Mouse (Mus musculus) heart, postnatal 25 days (tissue): Measurements from ENCODE around the gene Fam102b. TPM values are rescaled to one million over a fixed set of nuclear protein-coding genes. Genes with fewer than 3 reads are reported as not detected.

Experiments
- DNase-seq: peaks from one replicate; pipeline ENCODE4 v3.0.0; 2022; ENCODE audit warnings: low spot score
- intact Hi-C: fragments of 180-260 bp; cut with DNase I; formaldehyde crosslinking; loops from one replicate; pipeline ENCODE4 v1.15.1; 2025
- total RNA-seq, 2 experiments: library from RNA; stranded (reverse); gene quantifications; 2 replicates each; pipeline ENCODE4 v1.2.3; 2021

The Fam102b gene
- total RNA-seq: 10 to 100 TPM; 10.8 to 13.5 TPM

DNA sequence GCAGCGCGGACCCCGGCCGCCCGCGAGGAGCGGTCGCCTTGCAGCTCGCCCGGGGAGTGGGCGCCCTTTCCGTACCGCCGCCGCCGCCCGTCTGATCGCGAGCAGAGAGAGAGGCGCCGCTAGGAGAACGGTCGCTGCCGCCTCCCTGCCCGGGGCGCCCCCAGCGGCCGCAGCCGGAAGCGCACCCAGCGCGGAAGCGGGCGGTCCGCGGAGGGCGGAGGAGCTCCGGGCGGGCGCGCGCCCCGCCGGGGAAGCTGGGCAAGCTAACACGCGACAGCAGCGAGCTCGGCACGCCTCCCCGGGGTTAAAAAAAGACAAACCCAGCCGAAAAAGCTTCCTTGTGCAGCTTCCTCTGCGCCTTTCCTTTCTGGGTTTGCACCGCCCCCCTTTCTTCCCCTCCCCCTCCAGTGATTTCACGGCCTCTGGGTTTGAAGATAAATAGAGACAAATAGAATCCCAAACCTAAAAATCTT, at the start of gene Fam102b:
Gene Fam102b, minus strand, starts transcription at position 93 of the 473 bp plus-strand sequence.
- peak; percentile 85 for DNase-seq
- intact Hi-C loops: no loop called here

- intact Hi-C loops: loop anchor here (2.0 to 5.0 kb wide), 3 partner anchors 86 to 221 kb away; partner anchors contain the start of genes Prpf38b and Stxbp3
- DNase-seq: no peak
These were observed 35.6 kb upstream of the Fam102b start for GRCm38 (mm10) chr3:109062989-109063388.

GRCm38 (mm10) chr3:109062391-109062790, 35.0 kb upstream of the Fam102b start:
- intact Hi-C loops: loop anchor here (2.0 to 5.0 kb wide), 3 partner anchors 86 to 220 kb away; partner anchors contain the start of genes Prpf38b and Stxbp3
- no peak for DNase-seq

DNA sequence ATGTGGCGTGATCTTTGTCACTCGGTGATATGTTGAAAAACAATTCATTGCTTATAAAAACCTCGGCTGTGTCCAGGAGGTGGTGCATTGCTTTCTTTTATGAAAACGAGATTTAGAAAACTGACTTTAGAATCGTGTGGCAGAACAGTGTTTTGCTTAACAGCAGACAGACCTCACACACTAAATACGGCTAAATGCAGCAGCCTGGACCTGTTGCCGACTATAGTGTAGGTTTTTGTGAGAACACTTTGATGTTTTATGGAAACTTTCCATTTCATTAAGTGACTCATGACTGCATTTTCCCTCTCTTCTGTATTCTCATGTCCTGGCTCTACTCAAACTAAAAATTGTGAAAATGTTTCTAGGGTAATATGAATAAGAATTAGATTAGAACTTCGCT, 32.5 kb upstream of the Fam102b start:
- intact Hi-C loops: loop anchor here (5.0 kb wide), 2 partner anchors 148 to 218 kb away; partner anchors contain the start of genes Prpf38b and Stxbp3
- no peak for DNase-seq

- DNase-seq: no peak
- intact Hi-C loops: no loop called here
These were observed 24.5 kb upstream of the Fam102b start for GRCm38 (mm10) chr3:109051946-109052331.

- intact Hi-C loops: no loop called here
- peak; percentile 21 for DNase-seq
These were observed 23.9 kb upstream of the Fam102b start for GRCm38 (mm10) chr3:109051056-109051945.

DNA sequence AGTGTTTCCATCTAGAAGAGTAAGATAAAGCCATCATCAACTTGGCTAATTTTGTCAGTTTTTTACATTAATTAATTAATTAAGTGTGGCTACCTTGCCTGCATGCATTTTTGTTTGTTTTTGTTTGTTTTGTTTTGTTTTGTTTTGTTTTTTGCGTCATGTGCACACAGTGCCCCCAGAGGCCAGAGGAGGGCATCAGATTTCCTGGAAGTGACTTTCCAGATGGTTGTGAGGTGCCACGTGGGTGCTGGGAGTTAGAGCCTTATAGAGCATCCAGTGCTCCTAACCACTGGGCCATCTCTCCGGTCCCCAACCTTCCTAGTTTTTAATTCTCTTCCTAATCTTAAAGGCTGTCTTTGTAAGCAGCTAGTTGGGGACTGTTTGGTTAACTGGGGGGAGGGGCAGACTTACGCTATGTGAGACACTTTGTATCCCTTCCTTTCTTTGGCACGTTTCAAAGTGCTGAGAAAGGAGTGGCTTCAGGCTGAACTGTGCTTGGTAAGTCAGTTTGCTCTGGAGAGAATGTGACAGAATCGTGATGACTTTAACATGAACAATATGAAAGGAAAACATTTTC, 20.4 kb upstream of the Fam102b start:
- no peak for DNase-seq
- intact Hi-C loops: no loop called here

- no peak for DNase-seq
- intact Hi-C loops: no loop called here
These were observed 19.0 kb upstream of the Fam102b start for GRCm38 (mm10) chr3:109046428-109046827.

DNA sequence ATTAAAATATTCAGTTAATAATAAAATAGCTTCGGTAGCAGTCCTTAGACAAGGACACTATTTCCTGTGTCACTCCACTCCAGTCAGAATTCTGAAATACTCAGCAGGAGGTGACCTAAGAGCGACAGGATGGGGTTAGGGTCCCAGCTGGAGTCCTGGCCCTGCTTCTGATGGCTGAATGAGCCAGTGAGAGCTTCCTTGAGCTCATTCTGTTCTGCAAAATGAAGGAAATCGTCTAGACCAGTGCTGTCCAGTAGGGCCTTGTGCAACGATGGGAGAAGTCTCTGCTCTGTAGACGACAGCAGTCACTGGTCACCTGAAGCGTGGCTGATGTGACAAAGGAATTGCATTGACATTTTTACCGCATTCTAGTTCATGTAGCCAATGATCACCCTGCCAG, 16.0 kb upstream of the Fam102b start:
- intact Hi-C loops: no loop called here
- no peak for DNase-seq

DNA sequence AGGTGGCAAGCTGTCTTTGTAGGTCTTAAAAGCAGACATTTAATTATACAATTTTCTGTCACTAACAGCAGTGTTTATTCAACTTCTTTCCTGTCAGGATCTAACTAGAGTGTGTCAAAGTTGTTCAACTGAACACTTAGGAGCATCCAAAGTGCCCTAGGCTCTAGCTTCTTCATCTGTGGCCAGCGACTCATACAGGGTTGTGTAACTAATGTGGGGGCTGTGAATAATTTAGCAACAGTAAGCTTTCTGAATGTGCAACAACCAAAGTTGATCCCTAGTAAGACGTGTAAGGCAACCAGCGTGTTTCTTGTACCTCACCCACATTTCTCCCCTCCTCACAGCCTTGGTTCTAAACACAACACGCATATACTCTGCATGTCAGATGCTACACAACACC, 13.5 kb upstream of the Fam102b start:
- no peak for DNase-seq
- intact Hi-C loops: no loop called here

DNA sequence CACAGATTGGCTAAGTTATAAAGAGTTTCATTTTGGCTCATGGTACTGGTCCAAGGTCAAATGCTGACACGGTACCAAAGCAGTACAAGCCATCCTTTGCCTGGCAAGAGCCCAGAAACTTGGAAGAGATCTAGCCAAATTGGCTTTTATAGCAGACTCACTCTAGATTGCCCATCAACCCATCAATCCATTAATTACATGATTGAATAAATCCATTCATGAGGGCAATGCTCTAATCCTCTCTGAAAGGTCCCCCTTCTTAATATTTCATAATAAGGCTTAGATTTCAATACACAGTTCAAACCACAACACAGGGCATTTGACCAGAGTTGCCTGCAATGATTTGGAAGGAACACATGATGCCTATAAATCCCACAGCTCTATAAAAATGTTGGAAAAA, 7.0 kb upstream of the Fam102b start:
- DNase-seq: no peak
- intact Hi-C loops: no loop called here

- intact Hi-C loops: no loop called here
- no peak for DNase-seq
These were observed 4.9 kb upstream of the Fam102b start for GRCm38 (mm10) chr3:109032306-109032705.

DNA sequence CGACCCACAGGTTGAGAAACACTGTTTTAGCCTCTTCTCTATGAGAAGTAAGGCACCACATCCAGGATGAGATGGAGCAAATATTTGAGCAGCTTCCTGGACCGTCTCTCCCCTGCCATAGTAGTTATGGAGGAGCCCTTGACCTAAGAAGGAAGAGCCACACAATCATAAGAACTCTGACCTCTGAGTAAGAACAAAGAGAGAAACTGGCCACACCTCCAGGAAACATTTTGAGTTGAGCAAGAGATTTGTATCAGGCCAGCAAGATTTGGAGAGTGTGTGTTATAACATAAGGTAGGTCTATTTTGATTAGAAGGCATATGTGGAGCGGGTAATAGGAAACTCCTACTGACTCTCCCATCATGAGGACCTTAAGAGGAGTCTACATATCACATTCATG, 4.2 kb upstream of the Fam102b start:
- intact Hi-C loops: no loop called here
- no peak for DNase-seq

DNA sequence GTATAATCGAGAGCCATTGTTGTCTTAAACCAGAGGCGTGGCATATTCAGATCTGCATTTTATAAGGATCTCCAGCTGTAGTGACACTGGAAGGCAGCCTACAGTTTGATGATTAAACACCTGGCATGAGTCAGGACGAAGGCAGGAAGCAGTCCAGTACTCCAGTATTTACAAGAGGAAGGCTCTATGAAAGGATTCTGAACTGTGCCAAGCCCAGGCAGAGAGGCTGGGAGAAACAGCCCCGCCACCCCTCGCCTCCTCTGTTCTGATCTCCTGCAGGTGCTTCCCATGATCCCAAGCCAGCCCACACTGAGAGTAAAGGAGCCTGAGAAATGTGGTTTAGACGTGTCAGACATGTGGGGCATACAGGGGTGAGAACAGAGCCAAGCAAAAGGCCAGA, 3.4 kb upstream of the Fam102b start:
- peak; percentile 24 for DNase-seq
- intact Hi-C loops: no loop called here

- intact Hi-C loops: no loop called here
- DNase-seq: no peak
These were observed 2.3 kb upstream of the Fam102b start for GRCm38 (mm10) chr3:109029661-109030060.

DNA sequence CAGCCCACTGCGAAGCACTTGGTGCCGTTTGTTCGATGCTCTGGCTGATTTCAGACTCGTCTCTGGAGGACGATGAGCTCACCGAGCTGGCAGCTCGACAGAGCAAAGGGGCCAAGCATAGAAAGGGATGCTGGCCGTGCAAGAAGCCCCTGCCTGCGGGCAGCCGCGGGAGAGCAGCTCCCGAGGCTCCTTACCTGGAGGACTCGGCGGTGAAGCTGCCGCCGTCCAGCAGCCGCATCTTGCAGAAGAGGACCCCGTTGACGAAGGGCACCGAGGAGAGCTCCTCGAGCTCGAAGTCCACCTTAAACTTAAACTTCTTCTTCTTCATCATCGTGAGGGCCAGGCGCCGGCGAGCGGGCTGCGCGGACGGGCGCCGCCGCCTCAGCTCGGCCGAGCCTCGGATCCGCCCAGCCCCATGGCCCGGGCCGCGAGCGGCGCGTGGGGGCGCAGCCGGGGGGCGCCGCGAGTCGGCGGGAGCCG, 376 bp downstream of the Fam102b start:
- DNase-seq: peak; percentile 24
- intact Hi-C loops: no loop called here

DNA sequence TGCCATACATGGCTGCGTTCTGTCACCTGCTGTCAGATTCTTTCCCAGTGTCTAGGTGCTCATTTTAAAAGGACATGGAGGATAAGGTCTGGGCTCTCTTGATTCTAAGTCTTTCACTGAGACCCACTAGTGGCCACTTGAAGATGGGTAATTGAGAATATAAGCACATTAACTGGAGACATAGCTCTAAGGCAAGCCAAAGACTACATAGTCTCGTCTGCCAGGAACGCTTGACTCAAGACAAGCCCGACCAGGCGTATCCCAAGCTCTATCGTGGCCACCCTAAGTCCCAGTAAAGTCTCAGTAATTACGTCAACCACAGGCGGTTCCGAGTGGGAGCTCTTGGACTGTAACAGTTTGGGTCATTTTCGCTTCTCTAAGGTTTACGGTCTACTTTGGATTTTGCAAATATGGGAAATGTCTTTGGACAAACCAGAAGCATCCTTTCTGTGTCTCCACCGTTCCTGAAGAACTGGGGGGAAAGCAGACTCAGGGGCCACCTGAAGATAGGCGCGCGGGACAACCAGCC, 881 bp downstream of the Fam102b start:
- intact Hi-C loops: no loop called here
- DNase-seq: peak; percentile 14

DNA sequence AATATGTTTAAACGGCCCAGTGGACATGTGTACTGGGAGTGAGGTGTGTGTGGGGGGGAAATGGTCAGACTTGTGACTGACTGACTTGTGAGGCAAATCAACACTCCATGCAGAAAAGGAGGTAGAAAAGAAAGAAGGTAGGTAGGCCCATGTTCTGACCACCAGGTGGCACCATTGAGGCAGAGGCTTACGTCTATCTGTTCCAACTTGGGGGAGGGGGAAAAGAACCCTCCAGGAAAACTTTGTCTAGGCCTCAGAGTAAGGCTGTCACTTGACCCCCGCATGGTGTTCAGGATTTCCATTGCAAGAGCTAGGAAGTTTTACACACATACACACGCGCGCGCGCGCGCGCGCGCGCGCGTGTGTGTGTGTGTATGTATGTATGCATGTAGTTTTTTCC, 1.8 kb downstream of the Fam102b start:
- intact Hi-C loops: loop anchor here (2.0 kb wide), 1 partner anchor 39 kb away; no protein-coding TSS in a partner anchor
- peak; percentile 26 for DNase-seq

DNA sequence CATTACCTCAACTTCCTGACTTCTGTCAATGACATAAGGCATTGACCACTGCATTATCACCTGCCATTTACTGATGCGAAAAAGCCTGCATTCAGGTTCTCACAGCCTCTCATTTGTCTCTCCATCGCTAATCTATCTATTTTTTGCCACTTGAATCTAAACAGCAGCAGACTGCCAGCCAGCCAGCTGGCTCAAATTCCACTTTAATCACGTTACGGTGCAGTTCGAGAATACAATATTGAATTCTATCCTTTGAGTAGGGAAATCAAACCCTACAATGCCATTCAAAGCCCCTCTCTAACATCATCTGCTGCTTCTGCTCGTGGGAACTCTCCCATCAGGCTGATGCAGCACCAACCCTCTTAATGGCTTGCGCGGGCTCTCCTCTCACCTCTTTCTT, 4.3 kb downstream of the Fam102b start:
- DNase-seq: no peak
- intact Hi-C loops: no loop called here

DNA sequence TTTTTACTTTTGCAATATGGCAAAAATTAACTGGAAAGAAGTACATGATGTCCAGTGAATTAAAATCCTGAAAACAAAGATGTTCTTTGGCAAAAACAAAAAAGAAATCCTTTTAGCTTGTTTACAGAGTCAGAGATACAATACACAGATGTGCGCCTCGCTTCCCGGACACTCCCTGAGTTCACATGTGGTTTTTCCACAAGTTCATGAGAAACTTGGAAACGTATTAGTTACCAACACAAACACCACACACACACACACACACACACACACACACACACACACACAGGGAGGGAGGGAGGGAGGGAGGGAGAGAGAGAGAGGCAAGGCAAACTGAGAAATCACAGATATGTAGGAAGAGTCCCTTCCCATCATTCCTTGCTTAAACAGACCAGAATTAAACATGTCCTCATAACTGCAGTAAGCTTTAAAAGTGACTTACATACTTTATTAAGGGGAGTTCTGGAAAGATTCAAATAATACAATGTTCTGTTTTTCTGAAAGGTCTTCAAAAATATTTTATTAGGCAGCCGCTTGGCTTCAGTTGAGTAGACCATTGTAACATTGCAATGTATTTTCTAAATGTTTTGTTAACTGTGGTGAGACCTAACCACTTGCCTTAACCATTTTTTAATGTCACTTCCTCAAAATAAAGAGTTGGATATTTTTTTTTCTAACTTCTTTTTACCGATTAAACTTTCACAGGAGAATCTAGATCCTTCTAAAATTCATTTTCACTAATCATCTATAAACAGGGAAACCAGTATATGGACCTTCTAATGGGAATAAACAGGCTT, 5.5 kb downstream of the Fam102b start:
- no peak for DNase-seq
- intact Hi-C loops: no loop called here
